Mouse (Mus musculus) heart, postnatal 0 days (tissue): ENCODE results near the gene Lmx1a. TPM values are rescaled to one million over a fixed set of nuclear protein-coding genes. Genes with fewer than 3 reads are reported as not detected.

Source experiments
- ATAC-seq: fragments of 200-750 bp; cut with Nextera tagmentation; 2 replicates; pipeline ENCODE4 v1.8.0; 2017; ENCODE audit warnings: low read depth, moderate number of reproducible peaks, moderate library complexity; ENCODE audit not compliant: insufficient read depth
- DNase-seq: peaks from one replicate; pipeline ENCODE4 v3.0.0-alpha.2; 2016; ENCODE audit warnings: low spot score
- H3K27ac ChIP-seq: fragments of 300-500 bp; sonication (generic); 2 replicates; pipeline ENCODE4 v1.5.1; 2014; ENCODE audit warnings: low read depth, mild to moderate bottlenecking
- H3K27me3 ChIP-seq: fragments of 300-500 bp; sonication (generic); 2 replicates; pipeline ENCODE4 v1.6.1; 2014; ENCODE audit warnings: low read length, mixed read lengths; ENCODE audit not compliant: control insufficient read depth, insufficient read depth
- H3K36me3 ChIP-seq: fragments of 300-500 bp; sonication (generic); replicated peaks from 2 replicates; pipeline ENCODE4 v1.6.1; 2014; ENCODE audit warnings: low read length, mixed read lengths; ENCODE audit not compliant: control insufficient read depth, insufficient read depth
- H3K4me1 ChIP-seq: fragments of 300-500 bp; sonication (generic); 2 replicates; pipeline ENCODE4 v1.6.1; 2014; ENCODE audit warnings: antibody characterized with exemption; ENCODE audit not compliant: control insufficient read depth, insufficient read depth
- H3K4me2 ChIP-seq: fragments of 300-500 bp; sonication (generic); 2 replicates; pipeline ENCODE4 v1.6.1; 2014; ENCODE audit warnings: low read depth, mild to moderate bottlenecking, low read length, moderate library complexity
- H3K4me3 ChIP-seq: fragments of 300-500 bp; sonication (generic); 2 replicates; pipeline ENCODE4 v1.5.1; 2014; ENCODE audit warnings: low read depth, low read length
- H3K9ac ChIP-seq: fragments of 300-500 bp; sonication (generic); replicated peaks from 2 replicates; pipeline ENCODE4 v1.6.1; 2014; ENCODE audit warnings: low read depth, low read length, mixed read lengths
- H3K9me3 ChIP-seq: fragments of 300-500 bp; sonication (generic); replicated peaks from 2 replicates; pipeline ENCODE4 v1.6.1; 2016; ENCODE audit warnings: low read length; ENCODE audit not compliant: control insufficient read depth
- CTCF ChIP-seq: IDR thresholded peaks from 2 replicates; pipeline ENCODE4 v1.5.1; 2016; ENCODE audit warnings: antibody characterized with exemption, control low read depth, low read depth
- EP300 ChIP-seq: IDR thresholded peaks from 2 replicates; pipeline ENCODE4 v1.6.1; 2016; ENCODE audit warnings: antibody characterized with exemption, low read depth
- WGBS: fragments of 180-500 bp; shearing (Covaris S2); extraction: QIAGEN DNeasy Blood & Tissue Kit; methylation state at CpG from one replicate; pipeline ENCODE4 v1.1.7; 2014; 5-methylcytosine and 5-hydroxymethylcytosine counted together
- polyA plus RNA-seq: library from polyadenylated mRNA; unstranded; fragments of >200 nt; fragmentation: Nextera tagmentation; extraction: Ambion mirVana; gene quantifications from 2 replicates; pipeline ENCODE4 v1.2.1, GENCODE M21; 2015
- total RNA-seq: library from RNA; depleted of rRNA; stranded (reverse); fragments of >200 nt; gene quantifications from 2 replicates; pipeline ENCODE4 v1.2.3, GENCODE M21; 2014; ENCODE audit warnings: low replicate concordance

Gene Lmx1a
- total and polyA plus RNA-seq, 2 experiments from 2014 or later = 0.04 TPM; not detected in 1

GRCm38 (mm10) chr1:167734471-167734870, 45.4 kb downstream of the Lmx1a start:
- no peak overlapping the region for H3K9ac ChIP-seq
- WGBS = 4% methylated on average over 6 of the region's 6 CpGs

GRCm38 (mm10) chr1:167736793-167737192, 47.8 kb downstream of the Lmx1a start:
- no peaks in the 10 kb centered on the region for H3K36me3 ChIP-seq
- H3K9me3 ChIP-seq = no peaks in the 10 kb centered on the region
- H3K27ac ChIP-seq = no peak overlapping the region
- no peak overlapping the region for H3K4me2 ChIP-seq
- 57% methylated on average over 3 of the region's 3 CpGs for WGBS
- no peak overlapping the region for H3K9ac ChIP-seq
- no peaks in the 10 kb centered on the region for H3K4me1 ChIP-seq
- no peak for TF ChIP-seq EP300
- TF ChIP-seq CTCF = no peak
- no peak for DNase-seq
- ATAC-seq = no peak
- H3K27me3 ChIP-seq = peaks cover 3% of the 10 kb centered on the region; the same call in 1 of the 2 replicates
- no peak overlapping the region for H3K4me3 ChIP-seq

More at GRCm38 (mm10) chr1:167734471-167734870, 45.4 kb downstream of the Lmx1a start:
- Histone ChIP-seq H3K27ac (no peak overlapping the region), H3K4me1 (no peaks in the 10 kb centered on the region), H3K27me3 (peaks cover 3% of the 10 kb centered on the region; the same call in 1 of the 2 replicates), H3K36me3 (no peaks in the 10 kb centered on the region), H3K9me3 (no peaks in the 10 kb centered on the region), H3K4me2 (no peak overlapping the region), H3K4me3 (no peak overlapping the region)
- ATAC-seq (no peak), DNase-seq (no peak)
- TF ChIP-seq EP300 (no peak), CTCF (no peak)

GRCm38 (mm10) chr1:167739286-167739685, 50.2 kb downstream of the Lmx1a start:
- Histone ChIP-seq H3K27ac (no peak overlapping the region), H3K27me3 (0 out of 2 replicates have a peak, but pooled peaks cover 3% of the 10 kb centered on the region), H3K4me2 (no peak overlapping the region), H3K4me3 (no peak overlapping the region), H3K9me3 (no peaks in the 10 kb centered on the region), H3K9ac (no peak overlapping the region), H3K36me3 (no peaks in the 10 kb centered on the region), H3K4me1 (no peaks in the 10 kb centered on the region)
- no peak for ATAC-seq
- DNase-seq = no peak
- 67% methylated on average over 7 of the region's 7 CpGs for WGBS
- TF ChIP-seq CTCF (no peak), EP300 (no peak)

- no peak for ATAC-seq
- H3K27me3 ChIP-seq = no peaks in the 10 kb centered on the region
- no peaks in the 10 kb centered on the region for H3K4me1 ChIP-seq
- WGBS = 34% methylated on average over 6 of the region's 6 CpGs
- TF ChIP-seq EP300 (no peak), CTCF (no peak)
- no peak overlapping the region for H3K4me2 ChIP-seq
- no peak overlapping the region for H3K4me3 ChIP-seq
- no peaks in the 10 kb centered on the region for H3K9me3 ChIP-seq
- no peak overlapping the region for H3K27ac ChIP-seq
- no peak for DNase-seq
- no peaks in the 10 kb centered on the region for H3K36me3 ChIP-seq
- no peak overlapping the region for H3K9ac ChIP-seq
Measured at GRCm38 (mm10) chr1:167746676-167747075, 57.6 kb downstream of the Lmx1a start.

- Histone ChIP-seq H3K4me3 (no peak overlapping the region), H3K36me3 (no peaks in the 10 kb centered on the region), H3K9ac (no peak overlapping the region), H3K4me1 (no peaks in the 10 kb centered on the region), H3K27ac (no peak overlapping the region), H3K4me2 (no peak overlapping the region), H3K27me3 (no peaks in the 10 kb centered on the region), H3K9me3 (no peaks in the 10 kb centered on the region)
- TF ChIP-seq EP300 (no peak), CTCF (no peak)
- DNase-seq = no peak
- WGBS = 66% methylated on average over 5 of the region's 5 CpGs
- ATAC-seq = no peak
Measured at GRCm38 (mm10) chr1:167752661-167753060, 63.6 kb downstream of the Lmx1a start.

- H3K36me3 ChIP-seq = no peaks in the 10 kb centered on the region
- H3K4me1 ChIP-seq = no peaks in the 10 kb centered on the region
- DNase-seq (no peak), ATAC-seq (no peak)
- no peak overlapping the region for H3K9ac ChIP-seq
- TF ChIP-seq CTCF (no peak), EP300 (no peak)
- H3K27me3 ChIP-seq = no peaks in the 10 kb centered on the region
- H3K27ac ChIP-seq = no peak overlapping the region
- no peak overlapping the region for H3K4me3 ChIP-seq
- H3K4me2 ChIP-seq = no peak overlapping the region
- 78% methylated on average over 4 of the region's 4 CpGs for WGBS
- no peaks in the 10 kb centered on the region for H3K9me3 ChIP-seq
Measured at GRCm38 (mm10) chr1:167754085-167754484, 65.0 kb downstream of the Lmx1a start.
